In the genomic region with DNA sequence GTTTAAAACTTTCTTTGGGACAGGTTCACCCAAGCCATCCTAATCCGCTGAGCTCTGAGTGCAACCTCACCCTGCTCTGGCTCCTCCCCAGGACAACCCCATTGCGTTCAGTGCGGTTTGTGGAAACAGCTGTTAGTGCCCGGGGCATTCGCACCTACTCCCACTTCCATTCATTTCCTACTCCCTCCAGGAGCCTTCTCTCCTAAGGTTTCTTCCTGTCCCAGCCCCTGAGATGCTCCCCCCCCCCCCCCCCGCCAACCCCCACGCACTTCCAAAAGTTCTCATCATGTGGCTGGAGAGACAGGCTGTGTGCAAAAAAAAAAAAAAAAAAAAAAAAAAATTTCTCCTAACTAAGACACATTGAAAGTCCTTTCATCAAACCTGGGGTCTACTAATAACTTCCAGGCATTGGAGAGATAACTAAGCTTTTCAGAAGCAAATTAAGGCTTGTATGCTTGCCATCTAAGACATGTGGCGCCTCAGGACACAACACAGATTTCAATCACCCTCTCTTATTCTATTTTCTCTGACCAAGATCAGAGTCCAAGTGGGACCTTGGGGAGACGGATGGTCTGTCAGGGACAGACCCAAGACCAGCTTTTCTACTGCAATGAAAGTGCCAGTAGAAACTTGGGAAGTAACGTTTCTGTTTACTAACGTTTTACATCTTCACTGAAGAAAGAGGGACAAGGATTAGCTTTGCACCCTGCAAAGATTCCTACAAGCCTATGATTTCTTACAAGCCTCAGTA, we compare ENCODE assay signal across 9 mouse cellular contexts. TPM values are rescaled to one million over a fixed set of nuclear protein-coding genes. Genes with fewer than 3 reads are reported as not detected.
A peak's percentile ranks its signal among the peaks of the same experiment; 100 is the strongest.
DNase-seq lines count a peak whose midpoint lies in the region; ATAC-seq and TF ChIP-seq lines count a peak whose summit lies in the region.
"Had no signal": no experiment of that assay in that cellular context is flagged by ENCODE, and none has a peak within 500 bp of the region (broad histone marks: within the 10 kb centered on the region; RNA-seq: fewer than 3 reads in every experiment).

No protein-coding gene starts in this region.

- intact Hi-C loops in heart, postnatal 14 days (cut with DNase I), result no loop called here

- H3K4me3 ChIP-seq in heart, embryonic 10.5 days, result peak overlapping the region; percentile 95
- peak overlapping the region; percentile 11 for H3K4me3 ChIP-seq in ES-Bruce4 (ENCODE audit: low read depth, low read length)
- peak overlapping the region; percentile 89 for H3K4me3 ChIP-seq in forebrain, embryonic 16.5 days (replicated peaks; ENCODE audit: low read length)
- H3K4me3 ChIP-seq in liver, embryonic 15.5 days (replicated peaks), result peak overlapping the region; percentile 78

- DNase-seq in heart, embryonic 10.5 days (ENCODE audit: low spot score), result no peak
- DNase-seq in heart, postnatal 14 days, result no peak
- no peak for DNase-seq in right cerebral cortex, adult 18-20 months
- no peak for DNase-seq in embryo, embryonic 11 days
- no peak for DNase-seq in spleen, postnatal 14 days (ENCODE audit: low spot score in 2 of 2)

- ATAC-seq in forebrain, embryonic 16.5 days, result no peak
- ATAC-seq in liver, embryonic 15.5 days (ENCODE audit: insufficient read depth), result peak; percentile 98; the same call in 1 of the 2 replicates

- no peak for TF ChIP-seq EP300 in ES-Bruce4 (IDR thresholded peaks at IDR 0.05; ENCODE audit: insufficient read depth, low read depth, low read length)

- H3K36me3 ChIP-seq in heart, embryonic 10.5 days, result peaks cover 7% of the 10 kb centered on the region
- no peaks in the 10 kb centered on the region for H3K36me3 ChIP-seq in ES-Bruce4 (ENCODE audit: control insufficient read depth, insufficient read depth, low read length, poor library complexity, severe bottlenecking)
- H3K36me3 ChIP-seq in forebrain, embryonic 16.5 days (ENCODE audit: control insufficient read depth, insufficient read depth), result 0 out of 2 replicates have a peak, but pooled peaks cover 5% of the 10 kb centered on the region
- H3K36me3 ChIP-seq in liver, embryonic 15.5 days (replicated peaks), result peaks cover 7% of the 10 kb centered on the region

- H3K27me3 ChIP-seq in heart, embryonic 10.5 days (ENCODE audit: insufficient read depth, poor library complexity, severe bottlenecking), result no peaks in the 10 kb centered on the region
- no peaks in the 10 kb centered on the region for H3K27me3 ChIP-seq in ES-Bruce4 (ENCODE audit: control insufficient read depth, insufficient read depth, low read length, poor library complexity, severe bottlenecking)
- H3K27me3 ChIP-seq in forebrain, embryonic 16.5 days (replicated peaks; ENCODE audit: control insufficient read depth, insufficient read depth, low read length), result no peaks in the 10 kb centered on the region
- H3K27me3 ChIP-seq in liver, embryonic 15.5 days, result no peaks in the 10 kb centered on the region

- no peaks in the 10 kb centered on the region for H3K4me1 ChIP-seq in heart, embryonic 10.5 days
- H3K4me1 ChIP-seq in ES-Bruce4 (ENCODE audit: control insufficient read depth, insufficient read depth, low read length), result no peaks in the 10 kb centered on the region
- no peaks in the 10 kb centered on the region for H3K4me1 ChIP-seq in forebrain, embryonic 16.5 days (replicated peaks; ENCODE audit: control insufficient read depth, insufficient read depth, low read length)
- peaks cover 44% of the 10 kb centered on the region for H3K4me1 ChIP-seq in liver, embryonic 15.5 days (replicated peaks)

- no peak for TF ChIP-seq POLR2A in ES-Bruce4 (IDR thresholded peaks at IDR 0.05; ENCODE audit: insufficient read depth, low read length)

- H3K9ac ChIP-seq in ES-Bruce4 (ENCODE audit: low read depth, poor library complexity, severe bottlenecking), result peak overlapping the region; percentile 67; the same call in 1 of the 2 replicates
- H3K9ac ChIP-seq in forebrain, embryonic 16.5 days (replicated peaks; ENCODE audit: low read depth, low read length), result peak overlapping the region; percentile 84; the same call in 1 of the 2 replicates
- peak overlapping the region; percentile 86; the same call in 1 of the 2 replicates for H3K9ac ChIP-seq in liver, embryonic 15.5 days

- no peak for TF ChIP-seq CTCF in ES-Bruce4 (IDR thresholded peaks at IDR 0.05; ENCODE audit: low read depth, low read length)

- 26% methylated on average over 10 of the region's 11 CpGs for WGBS in heart, embryonic 10.5 days
- WGBS in forebrain, embryonic 16.5 days, result 33% methylated on average over 9 of the region's 11 CpGs
- 27% methylated on average over 11 of the region's 11 CpGs for WGBS in liver, embryonic 15.5 days (ENCODE audit: insufficient replicate concordance)

- H3K27ac ChIP-seq in heart, embryonic 10.5 days, result peak overlapping the region; percentile 98
- H3K27ac ChIP-seq in ES-Bruce4 (ENCODE audit: insufficient read depth, low read length), result no peak overlapping the region
- H3K27ac ChIP-seq in forebrain, embryonic 16.5 days (ENCODE audit: low read length), result no peak overlapping the region
- peak overlapping the region; percentile 85 for H3K27ac ChIP-seq in liver, embryonic 15.5 days (replicated peaks)

- peak overlapping the region; percentile 57 for H3K4me2 ChIP-seq in forebrain, embryonic 16.5 days (ENCODE audit: low read length)
- H3K4me2 ChIP-seq in liver, embryonic 15.5 days, result peak overlapping the region; percentile 66

- H3K9me3 ChIP-seq in heart, embryonic 10.5 days, result no peaks in the 10 kb centered on the region
- no peaks in the 10 kb centered on the region for H3K9me3 ChIP-seq in ES-Bruce4 (replicated peaks; ENCODE audit: control insufficient read depth, insufficient read depth, low read length, poor library complexity, severe bottlenecking)
- no peaks in the 10 kb centered on the region for H3K9me3 ChIP-seq in forebrain, embryonic 16.5 days (ENCODE audit: control insufficient read depth, low read length)
- H3K9me3 ChIP-seq in liver, embryonic 15.5 days (replicated peaks), result no peaks in the 10 kb centered on the region

RNA-seq across cellular contexts. Expression of a gene that starts 0.5 kb away (rescaled TPM):
- polyA plus RNA-seq in heart, embryonic 10.5 days (2016; fragmentation: Nextera tagmentation; extraction: Ambion mirVana), result 16.0 and 16.4 TPM in 2 replicates
- total RNA-seq in heart, postnatal 14 days (2021), result 1 to 10 TPM; 1.6 to 2.2 TPM
- 39.8 and 48.9 TPM in 2 replicates for polyA plus RNA-seq in ES-Bruce4 (2011; ENCODE audit: insufficient read depth, insufficient read length, low read depth, missing spikeins)
- polyA plus RNA-seq in forebrain, embryonic 16.5 days (2015; fragmentation: Nextera tagmentation; extraction: Ambion mirVana), result 10.3 and 10.4 TPM in 2 replicates
- 6.8 and 7.2 TPM in 2 replicates for polyA plus RNA-seq in liver, embryonic 15.5 days (2015; fragmentation: Nextera tagmentation; extraction: Ambion mirVana)

RNA-seq across cellular contexts. Expression of a gene that starts 53.3 kb away (rescaled TPM):
- 1.9 and 3.4 TPM in 2 replicates for polyA plus RNA-seq in heart, embryonic 10.5 days (2016; fragmentation: Nextera tagmentation; extraction: Ambion mirVana)
- total RNA-seq in heart, postnatal 14 days (2021), result 10 to 100 TPM; 17.2 to 24.1 TPM
- 0.14 and 0.51 TPM in 2 replicates for polyA plus RNA-seq in ES-Bruce4 (2011; ENCODE audit: insufficient read depth, insufficient read length, low read depth, missing spikeins)
- polyA plus RNA-seq in forebrain, embryonic 16.5 days (2015; fragmentation: Nextera tagmentation; extraction: Ambion mirVana), result 9.6 and 10.7 TPM in 2 replicates
- polyA plus RNA-seq in liver, embryonic 15.5 days (2015; fragmentation: Nextera tagmentation; extraction: Ambion mirVana), result 0.32 and 0.40 TPM in 2 replicates
- total RNA-seq: hematopoietic stem cell, adult 5-6 weeks had no signal

RNA-seq across cellular contexts. Expression of a gene that starts 58.7 kb away (rescaled TPM):
- 0.04 TPM in 1 of 2 replicates, not detected in the other for polyA plus RNA-seq in heart, embryonic 10.5 days (2016; fragmentation: Nextera tagmentation; extraction: Ambion mirVana)
- total RNA-seq in heart, postnatal 14 days (2021), result under 1 TPM; 0.38 to 0.44 TPM
- not detected in 2 replicates for polyA plus RNA-seq in ES-Bruce4 (2011; ENCODE audit: insufficient read depth, insufficient read length, low read depth, missing spikeins)
- 0.08 TPM in 1 of 2 replicates, not detected in the other for polyA plus RNA-seq in forebrain, embryonic 16.5 days (2015; fragmentation: Nextera tagmentation; extraction: Ambion mirVana)
- polyA plus RNA-seq in liver, embryonic 15.5 days (2015; fragmentation: Nextera tagmentation; extraction: Ambion mirVana), result not detected in 2 replicates
- total RNA-seq: hematopoietic stem cell, adult 5-6 weeks had no signal

Comparison
In these comparisons a context has a peak if more than half of its experiments do, and no peak if none do; other contexts are left out.
1. H3K27ac ChIP-seq: peak in heart, embryonic 10.5 days (single experiment) and liver, embryonic 15.5 days (single experiment); none in ES-Bruce4 (single experiment) and forebrain, embryonic 16.5 days (single experiment).
2. H3K4me3 ChIP-seq: peak in every context shown above with its lines; median percentile 95 in heart, embryonic 10.5 days; 89 in forebrain, embryonic 16.5 days; 78 in liver, embryonic 15.5 days; 11 in ES-Bruce4.
3. Peak in every context shown above with its lines, with median percentiles within 50 percentile points of each other: H3K9ac ChIP-seq.